15 mouse cellular contexts compared by ENCODE assay signal in the genomic region with DNA sequence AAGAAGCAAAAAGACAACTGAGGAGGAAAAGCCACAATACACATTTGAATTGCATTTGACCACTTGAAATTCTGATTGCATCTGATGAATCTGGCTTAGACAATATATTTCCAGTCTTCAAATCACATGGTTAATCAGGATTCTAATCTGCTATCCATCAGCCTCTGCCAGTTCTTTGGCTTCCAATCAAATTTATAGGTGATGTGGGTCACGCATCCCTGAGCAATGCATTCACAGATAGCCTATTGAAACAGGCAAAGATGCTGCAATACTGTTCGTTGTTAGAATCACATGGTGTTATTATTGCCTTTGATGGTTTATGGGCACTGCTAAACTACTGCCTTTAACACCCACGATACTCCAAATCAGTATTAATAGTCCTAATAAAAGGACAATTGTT. TPM values are rescaled to one million over a fixed set of nuclear protein-coding genes. Genes with fewer than 3 reads are reported as not detected.
DNase-seq lines count a peak whose midpoint lies in the region; ATAC-seq and TF ChIP-seq lines count a peak whose summit lies in the region.
"Had no signal": no experiment of that assay in that cellular context is flagged by ENCODE, and none has a peak within 500 bp of the region (broad histone marks: within the 10 kb centered on the region; RNA-seq: fewer than 3 reads in every experiment).

No protein-coding gene starts in this region.

- no peak overlapping the region for H3K9ac ChIP-seq in forebrain, embryonic 11.5 days (ENCODE audit: low read length)
- no peak overlapping the region for H3K9ac ChIP-seq in forebrain, embryonic 13.5 days
- H3K9ac ChIP-seq in hindbrain, embryonic 15.5 days = no peak overlapping the region
- H3K9ac ChIP-seq in midbrain, embryonic 16.5 days (ENCODE audit: low read depth, low read length) = no peak overlapping the region
- no peak overlapping the region for H3K9ac ChIP-seq in heart, adult 2 months (ENCODE audit: low read depth, low read length)

- H3K4me3 ChIP-seq in forebrain, embryonic 11.5 days (ENCODE audit: low read depth, low read length) = no peak overlapping the region
- H3K4me3 ChIP-seq in forebrain, embryonic 10.5 days = no peak overlapping the region
- no peak overlapping the region for H3K4me3 ChIP-seq in forebrain, embryonic 13.5 days
- no peak overlapping the region for H3K4me3 ChIP-seq in hindbrain, embryonic 15.5 days
- no peak overlapping the region for H3K4me3 ChIP-seq in midbrain, embryonic 16.5 days (ENCODE audit: low read depth, low read length)
- H3K4me3 ChIP-seq in heart, adult 2 months = no peak overlapping the region
- H3K4me3 ChIP-seq: erythroblast, embryonic 14.5 days had no signal

- H3K36me3 ChIP-seq in forebrain, embryonic 11.5 days (ENCODE audit: control insufficient read depth, insufficient read depth, low read length) = no peaks in the 10 kb centered on the region
- H3K36me3 ChIP-seq in forebrain, embryonic 10.5 days (replicated peaks) = peaks cover 17% of the 10 kb centered on the region
- H3K36me3 ChIP-seq in forebrain, embryonic 13.5 days (ENCODE audit: poor library complexity, severe bottlenecking) = no peaks in the 10 kb centered on the region
- H3K36me3 ChIP-seq in hindbrain, embryonic 15.5 days = no peaks in the 10 kb centered on the region
- no peaks in the 10 kb centered on the region for H3K36me3 ChIP-seq in midbrain, embryonic 16.5 days (ENCODE audit: control insufficient read depth, insufficient read depth, low read length)
- H3K36me3 ChIP-seq in heart, adult 2 months (ENCODE audit: control insufficient read depth, insufficient read depth, low read length) = peaks cover 3% of the 10 kb centered on the region; the same call in 1 of the 2 replicates

- no peak overlapping the region for H3K4me2 ChIP-seq in forebrain, embryonic 11.5 days (ENCODE audit: low read depth, low read length, severe bottlenecking)
- peak overlapping the region; percentile 12; the same call in 1 of the 2 replicates for H3K4me2 ChIP-seq in forebrain, embryonic 13.5 days
- no peak overlapping the region for H3K4me2 ChIP-seq in hindbrain, embryonic 15.5 days
- no peak overlapping the region for H3K4me2 ChIP-seq in midbrain, embryonic 16.5 days (ENCODE audit: low read length)

- H3K4me1 ChIP-seq in forebrain, embryonic 11.5 days (replicated peaks; ENCODE audit: control insufficient read depth, insufficient read depth, low read length) = peaks cover 16% of the 10 kb centered on the region
- peaks cover 76% of the 10 kb centered on the region for H3K4me1 ChIP-seq in forebrain, embryonic 10.5 days
- H3K4me1 ChIP-seq in forebrain, embryonic 13.5 days = peaks cover 46% of the 10 kb centered on the region
- peaks cover 21% of the 10 kb centered on the region for H3K4me1 ChIP-seq in hindbrain, embryonic 15.5 days (replicated peaks)
- peaks cover 15% of the 10 kb centered on the region for H3K4me1 ChIP-seq in midbrain, embryonic 16.5 days (ENCODE audit: control insufficient read depth, insufficient read depth, low read length)
- no peaks in the 10 kb centered on the region; the same call in 1 of the 2 replicates for H3K4me1 ChIP-seq in heart, adult 2 months (ENCODE audit: control insufficient read depth, insufficient read depth, low read length)

- TF ChIP-seq CTCF in heart, adult 2 months (IDR thresholded peaks at IDR 0.05) = no peak

- no peak for TF ChIP-seq POLR2A in heart, adult 2 months (IDR thresholded peaks at IDR 0.05; ENCODE audit: insufficient read depth, low read depth, low read length)

- peak; percentile 59 for ATAC-seq in forebrain, embryonic 11.5 days (replicated peaks; ENCODE audit: low FRiP score)
- ATAC-seq in forebrain, embryonic 13.5 days = peak; percentile 68
- peak; percentile 42; the same call in 1 of the 2 replicates for ATAC-seq in hindbrain, embryonic 15.5 days (ENCODE audit: low FRiP score, low read depth)
- ATAC-seq in midbrain, embryonic 16.5 days = no peak
- ATAC-seq: inflammation-experienced regulatory T-cells, adult 6 months had no signal

- intact Hi-C loops in heart, adult 2 months (cut with DNase I) = no loop called here

- H3K9me3 ChIP-seq in forebrain, embryonic 11.5 days (ENCODE audit: control insufficient read depth, low read length) = no peaks in the 10 kb centered on the region
- H3K9me3 ChIP-seq in forebrain, embryonic 10.5 days = no peaks in the 10 kb centered on the region
- H3K9me3 ChIP-seq in forebrain, embryonic 13.5 days (replicated peaks) = no peaks in the 10 kb centered on the region
- no peaks in the 10 kb centered on the region for H3K9me3 ChIP-seq in hindbrain, embryonic 15.5 days
- H3K9me3 ChIP-seq in midbrain, embryonic 16.5 days (replicated peaks; ENCODE audit: control insufficient read depth, low read length, poor library complexity, severe bottlenecking) = no peaks in the 10 kb centered on the region

- H3K79me2 ChIP-seq in heart, adult 2 months (replicated peaks; ENCODE audit: control insufficient read depth, insufficient read depth, low read length) = no peaks in the 10 kb centered on the region; the same call in 1 of the 2 replicates

- no peaks in the 10 kb centered on the region; the same call in 1 of the 2 replicates for H3K27me3 ChIP-seq in forebrain, embryonic 11.5 days (ENCODE audit: control insufficient read depth, insufficient read depth, low read length)
- H3K27me3 ChIP-seq in forebrain, embryonic 10.5 days (ENCODE audit: poor library complexity, severe bottlenecking) = peaks cover 33% of the 10 kb centered on the region; the same call in 1 of the 2 replicates
- peaks cover 2% of the 10 kb centered on the region; the same call in 1 of the 2 replicates for H3K27me3 ChIP-seq in forebrain, embryonic 13.5 days
- peaks cover 4% of the 10 kb centered on the region; the same call in 1 of the 2 replicates for H3K27me3 ChIP-seq in hindbrain, embryonic 15.5 days
- no peaks in the 10 kb centered on the region for H3K27me3 ChIP-seq in midbrain, embryonic 16.5 days (ENCODE audit: control insufficient read depth, insufficient read depth, low read depth, low read length)
- no peaks in the 10 kb centered on the region for H3K27me3 ChIP-seq in heart, adult 2 months (ENCODE audit: control insufficient read depth, insufficient read depth, low read length)

- no peak overlapping the region for H3K27ac ChIP-seq in forebrain, embryonic 11.5 days (ENCODE audit: low read depth, low read length)
- no peak overlapping the region for H3K27ac ChIP-seq in forebrain, embryonic 10.5 days
- H3K27ac ChIP-seq in forebrain, embryonic 13.5 days = peak overlapping the region; percentile 26; the same call in 1 of the 2 replicates
- H3K27ac ChIP-seq in hindbrain, embryonic 15.5 days (replicated peaks) = peak overlapping the region; percentile 42
- H3K27ac ChIP-seq in midbrain, embryonic 16.5 days (ENCODE audit: low read length) = 0 out of 2 replicates have a peak overlapping the region, but pooled peaks have one; percentile 47
- no peak overlapping the region for H3K27ac ChIP-seq in heart, adult 2 months
- H3K27ac ChIP-seq: kidney, postnatal 0 days had no signal

- WGBS in forebrain, embryonic 11.5 days = 24% methylated on average over 3 of the region's 3 CpGs
- WGBS in forebrain, embryonic 10.5 days = 37% methylated on average over 3 of the region's 3 CpGs
- 9% methylated on average over 3 of the region's 3 CpGs for WGBS in forebrain, embryonic 13.5 days
- WGBS in hindbrain, embryonic 15.5 days = 20% methylated on average over 3 of the region's 3 CpGs
- WGBS in midbrain, embryonic 16.5 days = 21% methylated on average over 3 of the region's 3 CpGs
- 90% methylated on average over 3 of the region's 3 CpGs for WGBS in heart, adult 2 months

- no peak for DNase-seq in forebrain, embryonic 11.5 days (ENCODE audit: low spot score)
- DNase-seq in forebrain, embryonic 10.5 days (ENCODE audit: extremely low spot score, low spot score) = no peak
- DNase-seq in adrenal gland, postnatal 4 days (ENCODE audit: low spot score in 2 of 2) = no peak
- DNase-seq in adrenal gland, postnatal 36 days = no peak
- no peak for DNase-seq in heart, adult 2 months
- DNase-seq: heart, adult 18-20 months; liver; lung, adult 2 months; thymus, adult 2 months had no signal

- TF ChIP-seq EP300 in heart, adult 2 months (IDR thresholded peaks at IDR 0.05; ENCODE audit: insufficient read depth, low read depth, low read length) = no peak

RNA-seq across cellular contexts. Expression of a gene that starts 30.8 kb away (rescaled TPM):
- polyA plus RNA-seq in forebrain, embryonic 11.5 days (2014; fragmentation: Nextera tagmentation; extraction: Ambion mirVana) = 44.7 and 46.4 TPM in 2 replicates
- 24.1 and 24.5 TPM in 2 replicates for polyA plus RNA-seq in forebrain, embryonic 10.5 days (2016; fragmentation: Nextera tagmentation; extraction: Ambion mirVana)
- 26.9 and 30.5 TPM in 2 replicates for polyA plus RNA-seq in forebrain, embryonic 13.5 days (2015; fragmentation: Nextera tagmentation; extraction: Ambion mirVana)
- 28.7 and 29.7 TPM in 2 replicates for polyA plus RNA-seq in hindbrain, embryonic 15.5 days (2015; fragmentation: Nextera tagmentation; extraction: Ambion mirVana)
- polyA plus RNA-seq in midbrain, embryonic 16.5 days (2015; fragmentation: Nextera tagmentation; extraction: Ambion mirVana) = 26.7 and 30.8 TPM in 2 replicates
- total RNA-seq in adrenal gland, postnatal 4 days (2021) = 10 to 100 TPM; 15.6 to 18.5 TPM
- total RNA-seq in adrenal gland, postnatal 36 days (2021) = 10 to 100 TPM; 10.2 to 13.2 TPM
- total RNA-seq in heart, adult 2 months (2021) = 10 to 100 TPM in 1 of 2 experiments, 1 to 10 TPM in 1; 8.5 to 10.3 TPM
- 5.8 and 7.8 TPM in 2 replicates for polyA plus RNA-seq in heart, adult 2 months (2012; rRNA removed)

Comparison
In these comparisons a context has a peak if more than half of its experiments do, and no peak if none do; other contexts are left out.
1. H3K27ac ChIP-seq: peak in forebrain, embryonic 13.5 days (single experiment), hindbrain, embryonic 15.5 days (single experiment) and midbrain, embryonic 16.5 days (single experiment); none in forebrain, embryonic 11.5 days (single experiment), forebrain, embryonic 10.5 days (single experiment) and heart, adult 2 months (single experiment).